Mouse (Mus musculus): ENCODE results near the gene Trnp1. TPM values are rescaled to one million over a fixed set of nuclear protein-coding genes. Genes with fewer than 3 reads are reported as not detected.

The Trnp1 gene
- total RNA-seq, 2 experiments from 2014 or later: 114 to 119 TPM

Other genes starting within 250 kb of the Trnp1 start
- under 1 TPM; 0.58 to 0.59 TPM for gene Sytl1, start 235.4 kb downstream of the Trnp1 start, total RNA-seq (2021)
- gene Tmem222, start 220.8 kb downstream of the Trnp1 start, total RNA-seq (2021): 10 to 100 TPM; 82.1 to 82.4 TPM
- 10 to 100 TPM; 48.7 to 49.0 TPM for gene Wdtc1, start 145.1 kb downstream of the Trnp1 start, total RNA-seq (2021)
- gene Slc9a1, start 128.8 kb downstream of the Trnp1 start, total RNA-seq (2021): 10 to 100 TPM; 37.3 to 40.9 TPM
- gene Tent5b, start 18.4 kb downstream of the Trnp1 start, total RNA-seq (2021): not detected
- under 1 TPM in 1 of 2 experiments, not detected in 1; 0.47 TPM for gene Kdf1, start 20.4 kb upstream of the Trnp1 start, total RNA-seq (2021)
- gene Nudc, start 47.4 kb upstream of the Trnp1 start, total RNA-seq (2021): 100 to 1,000 TPM; 106 to 120 TPM
- not detected for gene Nr0b2, start 54.8 kb upstream of the Trnp1 start, total RNA-seq (2021)
- gene Gpatch3, start 76.2 kb upstream of the Trnp1 start, total RNA-seq (2021): 1 to 10 TPM; 6.7 TPM
- gene Gpn2, start 85.8 kb upstream of the Trnp1 start, total RNA-seq (2021): 10 to 100 TPM; 10.3 to 11.2 TPM
- 1 to 10 TPM; 1.4 to 1.7 TPM for gene Sfn, start 103.6 kb upstream of the Trnp1 start, total RNA-seq (2021)
- gene Zdhhc18, start 151.6 kb upstream of the Trnp1 start, total RNA-seq (2021): 10 to 100 TPM; 31.8 to 34.1 TPM
- gene Pigv, start 174.1 kb upstream of the Trnp1 start, total RNA-seq (2021): 10 to 100 TPM in 1 of 2 experiments, 1 to 10 TPM in 1; 8.8 to 10.1 TPM